Mouse (Mus musculus): Measurements from ENCODE around the gene Svopl.

DNA sequence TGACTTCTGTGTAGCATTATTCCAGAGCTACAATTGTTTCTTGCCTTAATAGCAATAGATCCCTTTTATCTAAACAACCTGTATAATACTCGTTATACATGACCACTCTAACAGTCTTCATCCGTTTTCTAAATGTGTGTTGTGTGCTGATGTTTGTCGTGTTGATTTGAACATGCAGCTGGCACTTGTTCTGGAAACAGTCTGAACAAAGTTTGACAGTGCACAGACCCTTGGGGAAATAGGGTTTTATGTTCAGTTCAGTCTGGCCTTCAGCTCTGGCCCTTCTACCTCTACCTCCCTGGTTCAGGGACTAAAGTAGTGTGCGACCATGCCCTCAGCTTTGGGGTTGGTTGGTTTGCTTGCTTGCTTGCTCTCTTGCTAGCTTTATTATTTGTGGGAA lies 79.4 kb downstream of the Svopl start:
- TF ChIP-seq CTCF (IDR thresholded peaks at IDR 0.05; ENCODE audit: insufficient read depth, low read length) (no peak), POLR2A (IDR thresholded peaks at IDR 0.05; ENCODE audit: borderline replicate concordance, extremely low read depth, low read depth, low read length) (no peak)
